Mouse (Mus musculus) heart, postnatal 0 days (tissue): ENCODE results near the gene Hspa4. TPM values are rescaled to one million over a fixed set of nuclear protein-coding genes. Genes with fewer than 3 reads are reported as not detected.

ENCODE experiments used
- ATAC-seq: fragments of 200-750 bp; cut with Nextera tagmentation; 2 replicates; pipeline ENCODE4 v1.8.0; 2017; ENCODE audit warnings: low read depth, moderate number of reproducible peaks, moderate library complexity; ENCODE audit not compliant: insufficient read depth
- DNase-seq: peaks from one replicate; pipeline ENCODE4 v3.0.0-alpha.2; 2016; ENCODE audit warnings: low spot score
- H3K27ac ChIP-seq: fragments of 300-500 bp; sonication (generic); 2 replicates; pipeline ENCODE4 v1.5.1; 2014; ENCODE audit warnings: low read depth, mild to moderate bottlenecking
- H3K27me3 ChIP-seq: fragments of 300-500 bp; sonication (generic); 2 replicates; pipeline ENCODE4 v1.6.1; 2014; ENCODE audit warnings: low read length, mixed read lengths; ENCODE audit not compliant: control insufficient read depth, insufficient read depth
- H3K36me3 ChIP-seq: fragments of 300-500 bp; sonication (generic); replicated peaks from 2 replicates; pipeline ENCODE4 v1.6.1; 2014; ENCODE audit warnings: low read length, mixed read lengths; ENCODE audit not compliant: control insufficient read depth, insufficient read depth
- H3K4me1 ChIP-seq: fragments of 300-500 bp; sonication (generic); 2 replicates; pipeline ENCODE4 v1.6.1; 2014; ENCODE audit warnings: antibody characterized with exemption; ENCODE audit not compliant: control insufficient read depth, insufficient read depth
- H3K4me2 ChIP-seq: fragments of 300-500 bp; sonication (generic); 2 replicates; pipeline ENCODE4 v1.6.1; 2014; ENCODE audit warnings: low read depth, mild to moderate bottlenecking, low read length, moderate library complexity
- H3K4me3 ChIP-seq: fragments of 300-500 bp; sonication (generic); 2 replicates; pipeline ENCODE4 v1.5.1; 2014; ENCODE audit warnings: low read depth, low read length
- H3K9ac ChIP-seq: fragments of 300-500 bp; sonication (generic); replicated peaks from 2 replicates; pipeline ENCODE4 v1.6.1; 2014; ENCODE audit warnings: low read depth, low read length, mixed read lengths
- H3K9me3 ChIP-seq: fragments of 300-500 bp; sonication (generic); replicated peaks from 2 replicates; pipeline ENCODE4 v1.6.1; 2016; ENCODE audit warnings: low read length; ENCODE audit not compliant: control insufficient read depth
- CTCF ChIP-seq: IDR thresholded peaks from 2 replicates; pipeline ENCODE4 v1.5.1; 2016; ENCODE audit warnings: antibody characterized with exemption, control low read depth, low read depth
- EP300 ChIP-seq: IDR thresholded peaks from 2 replicates; pipeline ENCODE4 v1.6.1; 2016; ENCODE audit warnings: antibody characterized with exemption, low read depth
- WGBS: fragments of 180-500 bp; shearing (Covaris S2); extraction: QIAGEN DNeasy Blood & Tissue Kit; methylation state at CpG from one replicate; pipeline ENCODE4 v1.1.7; 2014; 5-methylcytosine and 5-hydroxymethylcytosine counted together
- polyA plus RNA-seq: library from polyadenylated mRNA; unstranded; fragments of >200 nt; fragmentation: Nextera tagmentation; extraction: Ambion mirVana; gene quantifications from 2 replicates; pipeline ENCODE4 v1.2.1, GENCODE M21; 2015
- total RNA-seq: library from RNA; depleted of rRNA; stranded (reverse); fragments of >200 nt; gene quantifications from 2 replicates; pipeline ENCODE4 v1.2.3, GENCODE M21; 2014; ENCODE audit warnings: low replicate concordance

The Hspa4 gene
- total and polyA plus RNA-seq, 2 experiments from 2014 or later: 64.3 to 75.6 TPM

GRCm38 (mm10) chr11:53304044-53304840 is 4.0 kb upstream of the Hspa4 start:
- no peaks in the 10 kb centered on the region for H3K27me3 ChIP-seq
- no peak for TF ChIP-seq EP300
- ATAC-seq: no peak
- WGBS: 83% methylated on average over 14 of the region's 14 CpGs
- no peaks in the 10 kb centered on the region for H3K9me3 ChIP-seq
- no peak overlapping the region for H3K4me3 ChIP-seq
- no peaks in the 10 kb centered on the region for H3K36me3 ChIP-seq
- H3K4me2 ChIP-seq: no peak overlapping the region
- peaks cover 23% of the 10 kb centered on the region for H3K4me1 ChIP-seq
- no peak overlapping the region for H3K27ac ChIP-seq
- DNase-seq: no peak
- no peak overlapping the region for H3K9ac ChIP-seq

GRCm38 (mm10) chr11:53301167-53301515 is 884 bp upstream of the Hspa4 start:
- no peaks in the 10 kb centered on the region for H3K27me3 ChIP-seq
- 49% methylated on average over 9 of the region's 9 CpGs for WGBS

GRCm38 (mm10) chr11:53299551-53300329 is 517 bp downstream of the Hspa4 start:
- TF ChIP-seq CTCF (no peak), EP300 (no peak)
- Histone ChIP-seq H3K36me3 (peaks cover 3% of the 10 kb centered on the region; the same call in 1 of the 2 replicates), H3K9me3 (no peaks in the 10 kb centered on the region), H3K9ac (peak overlapping the region; percentile 98), H3K27ac (peak overlapping the region; percentile 100), H3K4me1 (peaks cover 20% of the 10 kb centered on the region), H3K27me3 (no peaks in the 10 kb centered on the region), H3K4me2 (peak overlapping the region; percentile 86), H3K4me3 (peak overlapping the region; percentile 88)
- under 1% methylated on average over 80 of the region's 80 CpGs for WGBS
- ATAC-seq (peak; percentile 59), DNase-seq (peak; percentile 53)

More at GRCm38 (mm10) chr11:53301167-53301515, 884 bp upstream of the Hspa4 start:
- no peak for TF ChIP-seq EP300
- no peak for TF ChIP-seq CTCF
- Histone ChIP-seq H3K4me3 (peak overlapping the region; percentile 88), H3K4me1 (peaks cover 20% of the 10 kb centered on the region), H3K27ac (peak overlapping the region; percentile 100), H3K4me2 (peak overlapping the region; percentile 86), H3K9me3 (no peaks in the 10 kb centered on the region), H3K36me3 (peaks cover 3% of the 10 kb centered on the region; the same call in 1 of the 2 replicates), H3K9ac (peak overlapping the region; percentile 98)
- ATAC-seq: no peak
- no peak for DNase-seq

GRCm38 (mm10) chr11:53297947-53298860 is 2.1 kb downstream of the Hspa4 start:
- DNase-seq (no peak), ATAC-seq (no peak)
- H3K4me1 ChIP-seq: peaks cover 20% of the 10 kb centered on the region
- H3K4me2 ChIP-seq: peak overlapping the region; percentile 86
- WGBS: 74% methylated on average over 7 of the region's 7 CpGs
- peaks cover 3% of the 10 kb centered on the region; the same call in 1 of the 2 replicates for H3K36me3 ChIP-seq
- H3K9me3 ChIP-seq: no peaks in the 10 kb centered on the region
- no peak for TF ChIP-seq CTCF
- no peak for TF ChIP-seq EP300
- no peaks in the 10 kb centered on the region for H3K27me3 ChIP-seq
- H3K27ac ChIP-seq: no peak overlapping the region
- no peak overlapping the region for H3K9ac ChIP-seq
- peak overlapping the region; percentile 88; the same call in 1 of the 2 replicates for H3K4me3 ChIP-seq

- H3K9me3 ChIP-seq: no peaks in the 10 kb centered on the region
- H3K27me3 ChIP-seq: no peaks in the 10 kb centered on the region
- no peak overlapping the region for H3K4me3 ChIP-seq
- peaks cover 20% of the 10 kb centered on the region for H3K4me1 ChIP-seq
- no peak overlapping the region for H3K4me2 ChIP-seq
- DNase-seq: no peak
- no peak for TF ChIP-seq EP300
- TF ChIP-seq CTCF: no peak
- WGBS: 63% methylated on average over 4 of the region's 4 CpGs
- no peak for ATAC-seq
- H3K9ac ChIP-seq: no peak overlapping the region
- peaks cover 3% of the 10 kb centered on the region; the same call in 1 of the 2 replicates for H3K36me3 ChIP-seq
- H3K27ac ChIP-seq: no peak overlapping the region
Observed at GRCm38 (mm10) chr11:53296880-53297279, 3.4 kb downstream of the Hspa4 start.
